Mouse (Mus musculus) lung, embryonic 15.5 days (tissue): ENCODE data around the gene Eif6. TPM values are rescaled to one million over a fixed set of nuclear protein-coding genes. Genes with fewer than 3 reads are reported as not detected.
A peak's percentile ranks its signal among the peaks of the same experiment; 100 is the strongest.
"Not testable (repeated sequence)": the region's sequence is repeated elsewhere in the genome, so short reads cannot be mapped to it uniquely, and the experiment has no call there.

Experiments used
- ATAC-seq: fragments of 200-750 bp; cut with Nextera tagmentation; 2 replicates; pipeline ENCODE4 v1.8.0; 2017; ENCODE audit warnings: moderate number of reproducible peaks, borderline replicate concordance; ENCODE audit not compliant: low FRiP score, low TSS enrichment; ENCODE audit errors: extremely low read depth
- H3K27ac ChIP-seq: fragments of 300-500 bp; sonication (generic); 2 replicates; pipeline ENCODE4 v1.5.1; 2015; ENCODE audit warnings: moderate library complexity, mild to moderate bottlenecking, inconsistent platforms
- H3K27me3 ChIP-seq: fragments of 300-500 bp; sonication (generic); 2 replicates; pipeline ENCODE4 v1.6.1; 2015; ENCODE audit warnings: inconsistent platforms
- H3K36me3 ChIP-seq: fragments of 300-500 bp; sonication (generic); 2 replicates; pipeline ENCODE4 v1.6.1; 2015; ENCODE audit warnings: inconsistent platforms
- H3K4me1 ChIP-seq: fragments of 300-500 bp; sonication (generic); 2 replicates; pipeline ENCODE4 v1.6.1; 2015; ENCODE audit warnings: inconsistent platforms
- H3K4me2 ChIP-seq: fragments of 300-500 bp; sonication (generic); 2 replicates; pipeline ENCODE4 v1.6.1; 2015; ENCODE audit warnings: inconsistent platforms, mild to moderate bottlenecking, moderate library complexity
- H3K4me3 ChIP-seq: fragments of 300-500 bp; sonication (generic); 2 replicates; pipeline ENCODE4 v1.5.1; 2015; ENCODE audit warnings: mild to moderate bottlenecking, inconsistent platforms
- H3K9ac ChIP-seq: fragments of 300-500 bp; sonication (generic); 2 replicates; pipeline ENCODE4 v1.6.1; 2015; ENCODE audit warnings: inconsistent platforms
- H3K9me3 ChIP-seq: fragments of 300-500 bp; sonication (generic); 2 replicates; pipeline ENCODE4 v1.6.1; 2016; ENCODE audit warnings: inconsistent platforms
- WGBS: fragments of 180-500 bp; shearing (Covaris S2); methylation state at CpG from one replicate; pipeline ENCODE4 v1.1.7; 2015; 5-methylcytosine and 5-hydroxymethylcytosine counted together
- polyA plus RNA-seq: library from polyadenylated mRNA; unstranded; fragments of >200 nt; fragmentation: Nextera tagmentation; extraction: Ambion mirVana; gene quantifications from 2 replicates; pipeline ENCODE4 v1.2.1, GENCODE M21; 2015

The Eif6 gene
- polyA plus RNA-seq, 1 experiment from 2014 or later, result 184 TPM

DNA sequence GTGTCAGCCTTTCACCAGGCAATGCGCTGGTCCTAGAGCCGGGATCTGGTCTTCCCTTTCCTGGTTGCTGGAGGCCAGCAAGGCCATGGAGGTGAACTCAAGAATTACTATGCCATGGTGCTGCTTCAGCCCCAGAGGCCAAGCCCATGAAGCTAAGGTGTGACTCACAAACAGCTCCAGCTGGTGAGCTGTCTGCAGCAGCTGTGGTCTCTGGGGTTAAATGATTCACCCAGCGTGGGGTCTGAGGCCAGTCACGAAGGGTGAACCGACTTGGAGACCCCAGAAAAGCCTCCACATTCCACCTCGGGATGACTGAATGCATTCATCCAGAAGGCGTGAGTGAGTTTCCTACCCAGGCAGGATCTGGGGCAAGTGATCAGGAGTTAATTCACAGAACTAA is 23.4 kb upstream of the Eif6 start:
- H3K4me2 ChIP-seq, result no peak overlapping the region
- H3K4me3 ChIP-seq, result no peak overlapping the region
- no peak for ATAC-seq
- H3K36me3 ChIP-seq, result peaks cover 26% of the 10 kb centered on the region
- H3K9ac ChIP-seq, result no peak overlapping the region
- H3K9me3 ChIP-seq, result no peaks in the 10 kb centered on the region
- H3K27ac ChIP-seq, result no peak overlapping the region
- WGBS, result 74% methylated on average over 7 of the region's 7 CpGs
- no peaks in the 10 kb centered on the region for H3K27me3 ChIP-seq
- H3K4me1 ChIP-seq, result no peaks in the 10 kb centered on the region

DNA sequence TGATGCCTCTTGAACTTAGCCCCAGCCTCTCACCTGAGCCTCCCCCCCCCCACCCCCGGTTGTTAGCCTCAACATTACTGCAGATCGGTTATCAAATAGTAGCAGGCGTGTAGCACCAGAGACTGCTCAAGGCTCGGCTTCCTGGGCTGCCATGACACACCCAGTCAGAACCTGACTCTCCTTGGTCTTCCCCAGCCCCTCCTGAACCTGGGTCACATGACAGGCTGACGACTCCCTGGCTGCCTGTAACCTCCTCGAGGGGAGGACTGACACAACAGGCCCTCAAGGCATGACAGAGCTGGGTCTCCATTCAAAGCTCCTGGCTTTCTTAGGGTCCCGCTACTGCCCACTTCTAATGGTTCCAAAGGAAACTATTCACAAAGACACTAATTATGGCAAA is 22.7 kb upstream of the Eif6 start:
- ATAC-seq, result no peak
- no peak overlapping the region for H3K9ac ChIP-seq

DNA sequence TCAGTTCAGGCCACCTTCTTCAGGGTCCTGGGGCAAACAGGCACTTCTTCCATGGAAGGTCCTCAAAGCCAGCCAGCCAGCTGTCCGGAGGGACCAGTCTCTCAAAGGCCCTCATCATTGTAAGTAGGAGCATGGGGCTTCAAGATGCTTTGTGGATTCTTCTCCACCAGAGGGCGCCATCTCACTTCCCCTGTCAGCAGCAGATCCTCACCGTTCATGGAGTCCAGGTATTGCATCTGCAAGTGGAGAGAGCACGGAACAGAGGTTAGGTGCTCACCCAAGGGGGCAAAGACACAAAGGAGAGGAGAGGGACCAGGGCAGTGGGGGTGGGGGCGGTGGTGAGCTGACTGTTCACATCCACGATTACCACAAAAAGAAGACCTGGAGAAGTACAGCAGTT is 21.6 kb upstream of the Eif6 start:
- Histone ChIP-seq H3K9me3 (no peaks in the 10 kb centered on the region), H3K36me3 (peaks cover 22% of the 10 kb centered on the region), H3K27me3 (no peaks in the 10 kb centered on the region), H3K27ac (no peak overlapping the region), H3K4me1 (no peaks in the 10 kb centered on the region), H3K4me3 (no peak overlapping the region), H3K4me2 (no peak overlapping the region), H3K9ac (no peak overlapping the region)
- WGBS, result 27% methylated on average over 6 of the region's 6 CpGs
- ATAC-seq, result 0 out of 2 replicates have a peak, but pooled peaks have one; percentile 8

More for the DNA sequence above, 22.7 kb upstream of the Eif6 start:
- no peak overlapping the region for H3K4me2 ChIP-seq
- peaks cover 26% of the 10 kb centered on the region for H3K36me3 ChIP-seq
- H3K27ac ChIP-seq, result no peak overlapping the region
- no peaks in the 10 kb centered on the region for H3K9me3 ChIP-seq
- H3K27me3 ChIP-seq, result no peaks in the 10 kb centered on the region
- 61% methylated on average over 7 of the region's 7 CpGs for WGBS
- H3K4me1 ChIP-seq, result no peaks in the 10 kb centered on the region
- H3K4me3 ChIP-seq, result no peak overlapping the region

DNA sequence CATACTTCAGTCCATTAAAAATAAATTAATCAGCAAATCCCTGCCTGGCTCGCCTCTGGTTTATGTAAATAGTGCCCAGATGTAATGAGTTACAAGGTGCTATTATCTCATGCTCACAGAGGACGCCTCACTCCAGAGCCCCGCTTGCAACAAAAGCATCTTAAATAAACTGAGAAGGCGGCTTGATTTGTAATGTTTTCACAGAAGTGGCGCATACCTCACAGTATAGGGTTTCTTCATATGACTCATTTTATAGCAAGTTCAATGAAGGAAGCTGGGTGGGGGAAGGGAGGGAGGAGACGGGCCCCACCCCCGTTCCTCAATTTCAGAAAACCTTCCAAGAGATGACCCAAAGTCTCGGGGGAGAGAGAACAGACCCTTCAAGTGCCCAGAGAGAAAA is 20.2 kb upstream of the Eif6 start:
- ATAC-seq, result no peak
- H3K36me3 ChIP-seq, result peaks cover 22% of the 10 kb centered on the region
- H3K9ac ChIP-seq, result no peak overlapping the region
- 71% methylated on average over 8 of the region's 8 CpGs for WGBS
- no peaks in the 10 kb centered on the region for H3K9me3 ChIP-seq
- H3K27ac ChIP-seq, result no peak overlapping the region
- H3K27me3 ChIP-seq, result no peaks in the 10 kb centered on the region
- H3K4me2 ChIP-seq, result no peak overlapping the region
- H3K4me1 ChIP-seq, result no peaks in the 10 kb centered on the region
- H3K4me3 ChIP-seq, result no peak overlapping the region

DNA sequence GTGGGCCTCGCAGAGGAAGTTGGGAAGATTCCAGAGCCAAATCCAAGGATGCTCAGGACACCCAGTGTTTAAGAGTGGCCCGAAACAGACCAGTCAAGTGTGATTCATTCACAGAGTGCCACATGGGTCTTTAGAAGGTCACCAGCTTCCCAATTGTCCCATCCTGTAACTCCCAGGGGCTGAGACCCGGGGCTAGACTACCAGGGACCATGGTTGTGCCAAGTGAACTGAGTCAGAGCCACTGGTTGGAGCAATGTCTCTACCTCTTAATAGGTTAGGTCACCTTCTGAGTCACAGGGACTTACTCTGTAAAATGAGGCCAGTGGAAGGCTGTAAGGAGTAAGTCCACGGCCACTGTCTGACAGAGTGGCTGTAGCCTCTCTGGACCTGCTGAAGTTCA is 12.2 kb upstream of the Eif6 start:
- H3K4me1 ChIP-seq, result no peaks in the 10 kb centered on the region
- ATAC-seq, result no peak
- H3K27me3 ChIP-seq, result no peaks in the 10 kb centered on the region; the same call in 1 of the 2 replicates
- WGBS, result 69% methylated on average over 4 of the region's 4 CpGs
- H3K9ac ChIP-seq, result no peak overlapping the region
- no peak overlapping the region for H3K4me3 ChIP-seq
- no peaks in the 10 kb centered on the region for H3K36me3 ChIP-seq
- H3K4me2 ChIP-seq, result no peak overlapping the region
- no peak overlapping the region for H3K27ac ChIP-seq
- H3K9me3 ChIP-seq, result no peaks in the 10 kb centered on the region

DNA sequence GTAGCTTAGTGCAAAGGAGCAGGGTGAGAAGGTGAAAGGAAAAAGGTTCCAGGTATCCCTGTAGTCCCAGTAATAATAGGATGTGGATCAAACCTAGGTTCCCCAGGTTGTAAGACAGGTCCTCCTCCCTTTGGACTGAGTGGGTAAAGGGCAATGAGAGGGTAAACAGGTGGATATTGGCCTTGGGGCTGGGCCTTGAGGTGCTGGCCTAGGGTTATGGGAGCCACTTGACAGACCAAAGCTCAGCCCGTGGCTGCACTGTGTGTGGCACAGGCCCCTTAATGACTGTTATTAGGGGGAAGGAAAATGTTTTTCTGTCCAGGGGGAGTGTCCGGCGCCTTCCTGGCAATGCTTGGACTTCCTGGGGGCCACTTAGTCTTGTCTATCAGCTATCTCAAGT is 11.2 kb upstream of the Eif6 start:
- H3K9ac ChIP-seq, result no peak overlapping the region
- H3K4me3 ChIP-seq, result no peak overlapping the region
- no peak overlapping the region for H3K4me2 ChIP-seq
- WGBS, result 37% methylated on average over 3 of the region's 3 CpGs
- no peaks in the 10 kb centered on the region for H3K4me1 ChIP-seq
- no peaks in the 10 kb centered on the region; the same call in 1 of the 2 replicates for H3K27me3 ChIP-seq
- no peaks in the 10 kb centered on the region for H3K9me3 ChIP-seq
- no peaks in the 10 kb centered on the region for H3K36me3 ChIP-seq
- ATAC-seq, result no peak
- no peak overlapping the region for H3K27ac ChIP-seq

DNA sequence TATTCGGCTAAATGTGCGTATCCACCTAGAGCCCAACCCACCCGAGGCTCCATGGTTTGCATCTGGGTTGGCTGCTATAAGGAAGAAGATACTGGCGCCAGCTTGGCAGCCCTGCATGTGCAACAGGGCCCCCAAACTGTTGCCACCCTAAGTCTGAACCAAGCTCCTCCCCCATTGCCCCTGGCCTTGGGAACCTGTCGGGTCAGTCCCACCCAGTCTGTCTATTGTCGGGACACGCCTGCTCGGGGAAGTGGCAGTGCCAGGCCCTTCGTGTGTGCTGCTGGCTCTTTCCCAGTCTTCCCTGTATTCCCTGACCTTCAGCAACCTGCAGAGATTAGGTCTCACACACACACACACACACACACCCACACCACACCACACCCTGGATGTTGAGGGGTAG is 8.0 kb upstream of the Eif6 start, which contains the start of gene Fam83c:
Fam83c (minus strand) TSS at position 123 of the 400 bp plus-strand sequence.
- no peak within 1 kb of the TSS for H3K4me2 ChIP-seq
- H3K9me3 ChIP-seq, result no peaks in the 10 kb centered on the region
- H3K27ac ChIP-seq, result no peak within 1 kb of the TSS
- no peak within 1 kb of the TSS for H3K9ac ChIP-seq
- WGBS, result 54% methylated on average over 9 of the region's 9 CpGs
- no peaks in the 10 kb centered on the region for H3K4me1 ChIP-seq
- no peaks in the 10 kb centered on the region; the same call in 1 of the 2 replicates for H3K27me3 ChIP-seq
- no peak for ATAC-seq
- no peaks in the 10 kb centered on the region for H3K36me3 ChIP-seq
- H3K4me3 ChIP-seq, result no peak within 1 kb of the TSS

DNA sequence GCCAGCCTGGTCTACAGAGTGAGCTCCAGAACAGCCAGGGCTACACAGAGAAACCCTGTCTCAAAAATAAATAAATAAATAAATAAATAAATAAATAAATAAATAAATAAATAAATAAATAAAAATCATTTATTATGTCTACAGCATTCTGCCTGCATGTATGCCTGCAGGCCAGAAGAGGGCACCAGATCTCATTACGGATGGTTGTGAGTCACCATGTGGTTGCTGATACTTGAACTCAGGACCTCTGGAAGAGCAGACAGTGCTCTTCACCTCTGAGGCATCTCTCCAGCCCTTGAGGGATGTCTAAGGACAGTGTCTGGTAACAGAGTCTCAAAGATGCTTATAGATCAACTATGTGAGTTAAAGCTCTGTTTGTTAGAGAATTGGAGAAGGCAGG is 5.4 kb upstream of the Eif6 start:
- not testable (repeated sequence) for H3K4me1 ChIP-seq, ATAC-seq
- WGBS, result 71% methylated on average over 1 of the region's 1 CpGs

DNA sequence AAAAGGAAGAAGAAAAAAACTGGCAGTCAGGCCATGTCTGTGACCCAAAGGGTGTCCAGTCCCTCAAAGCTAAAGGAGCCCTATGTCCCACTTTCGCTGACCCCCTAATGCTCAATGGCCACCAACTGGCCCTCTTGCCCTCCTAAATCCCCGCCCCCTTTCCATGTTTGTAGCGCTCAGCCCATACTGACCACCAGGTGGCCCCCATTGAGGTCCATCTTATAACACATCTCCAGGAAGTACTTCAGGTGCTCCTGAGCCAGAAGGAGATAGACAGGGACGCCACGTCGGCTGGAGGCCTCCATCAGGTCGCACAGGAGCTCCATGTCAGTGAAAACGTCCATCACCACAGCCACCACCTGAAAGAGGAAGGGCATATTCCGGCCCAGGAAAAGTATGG is 4.6 kb upstream of the Eif6 start:
- Histone ChIP-seq H3K4me3 (no peak overlapping the region), H3K4me1 (peaks cover 7% of the 10 kb centered on the region), H3K27me3 (no peaks in the 10 kb centered on the region; the same call in 1 of the 2 replicates), H3K9me3 (no peaks in the 10 kb centered on the region), H3K4me2 (no peak overlapping the region), H3K36me3 (no peaks in the 10 kb centered on the region), H3K27ac (no peak overlapping the region), H3K9ac (no peak overlapping the region)
- WGBS, result 49% methylated on average over 9 of the region's 9 CpGs
- no peak for ATAC-seq

More for the DNA sequence above, 5.4 kb upstream of the Eif6 start:
- H3K4me3 ChIP-seq, H3K27me3 ChIP-seq, H3K27ac ChIP-seq, H3K36me3 ChIP-seq, H3K9me3 ChIP-seq, H3K4me2 ChIP-seq, H3K9ac ChIP-seq: not testable (repeated sequence)

DNA sequence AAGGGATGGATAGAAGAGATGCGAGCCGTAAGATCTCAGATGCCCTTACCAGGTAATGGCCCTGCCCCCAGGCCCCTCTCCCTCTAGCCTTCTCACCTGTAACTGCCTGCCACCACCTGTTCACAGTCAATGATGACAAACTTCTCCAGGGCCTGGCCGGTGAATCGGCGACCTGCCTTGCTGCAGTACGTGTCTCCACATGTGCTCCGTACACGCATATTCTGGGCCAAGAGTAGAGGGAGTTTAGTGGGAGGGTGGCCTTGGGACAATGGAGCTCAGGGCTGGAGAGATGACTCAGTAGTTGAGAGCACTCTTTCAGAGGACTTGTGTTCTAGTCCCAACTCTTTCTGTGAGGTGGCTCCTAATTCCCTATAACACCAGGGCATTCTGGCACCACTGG is 4.1 kb upstream of the Eif6 start:
- WGBS, result 84% methylated on average over 8 of the region's 8 CpGs
- no peak overlapping the region for H3K4me2 ChIP-seq
- H3K4me3 ChIP-seq, result no peak overlapping the region
- H3K9ac ChIP-seq, result no peak overlapping the region
- H3K27me3 ChIP-seq, result no peaks in the 10 kb centered on the region; the same call in 1 of the 2 replicates
- H3K27ac ChIP-seq, result no peak overlapping the region
- ATAC-seq, result no peak
- H3K4me1 ChIP-seq, result peaks cover 9% of the 10 kb centered on the region
- H3K36me3 ChIP-seq, result no peaks in the 10 kb centered on the region
- H3K9me3 ChIP-seq, result no peaks in the 10 kb centered on the region

DNA sequence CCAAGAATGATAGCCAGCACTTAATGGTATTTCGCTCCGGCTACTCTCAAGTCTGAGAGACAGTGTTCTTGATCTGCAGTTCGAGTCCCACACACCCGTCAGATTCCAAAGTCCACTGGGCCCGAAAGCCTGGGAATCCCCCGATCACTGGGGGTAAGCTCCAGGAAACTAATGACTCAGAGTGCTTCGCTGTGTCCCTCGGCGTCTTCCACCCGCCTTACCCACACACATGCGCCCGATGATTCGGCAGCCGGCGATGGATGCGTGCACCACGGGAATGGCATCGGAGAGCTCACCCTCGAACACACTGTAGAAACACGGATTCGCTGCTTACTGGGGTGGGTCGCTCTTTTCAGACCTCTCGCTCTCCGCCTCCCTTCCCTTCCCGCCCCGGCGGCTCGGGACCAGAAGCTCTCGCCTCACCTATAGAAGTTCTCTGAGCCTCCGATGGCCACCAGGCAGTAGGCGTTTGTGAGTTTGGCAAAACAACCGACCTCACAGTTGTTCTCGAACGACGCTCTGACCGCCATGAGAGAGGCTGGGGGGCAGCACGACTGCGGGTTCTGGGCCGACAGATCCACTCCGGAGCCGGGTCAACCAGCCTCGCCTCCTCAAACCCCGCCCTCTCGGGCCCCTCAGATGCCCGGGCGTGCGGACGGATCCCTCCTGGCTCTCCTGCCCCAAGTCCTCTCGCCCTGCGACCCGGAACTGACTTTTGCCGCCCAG is 658 bp downstream of the Eif6 start:
- Histone ChIP-seq H3K27me3 (no peaks in the 10 kb centered on the region), H3K4me3 (peak overlapping the region; percentile 98), H3K4me2 (peak overlapping the region; percentile 84), H3K27ac (peak overlapping the region; percentile 86), H3K4me1 (peaks cover 19% of the 10 kb centered on the region), H3K9me3 (no peaks in the 10 kb centered on the region), H3K36me3 (peaks cover 28% of the 10 kb centered on the region), H3K9ac (peak overlapping the region; percentile 93)
- WGBS, result 1% methylated on average over 52 of the region's 52 CpGs
- no peak for ATAC-seq

DNA sequence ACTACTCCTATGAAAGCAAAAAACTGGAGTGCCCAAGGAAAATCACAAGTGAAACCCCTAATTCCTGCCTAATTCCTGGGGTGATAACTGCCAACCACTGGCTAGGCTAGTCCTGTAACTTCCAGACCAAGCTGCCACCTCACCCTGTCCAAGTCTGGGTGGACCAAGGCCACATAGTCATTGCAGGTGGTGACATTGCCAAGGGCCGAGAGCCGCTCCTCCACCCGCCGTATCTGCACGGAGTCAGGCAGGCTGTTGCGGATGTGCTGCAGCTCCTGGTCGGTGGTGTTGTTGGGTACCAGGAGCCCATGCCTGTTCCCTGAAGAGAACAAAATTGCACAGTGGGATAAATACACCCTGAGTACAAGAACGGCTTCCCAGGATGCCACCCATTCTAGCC is 3.0 kb downstream of the Eif6 start:
- Histone ChIP-seq H3K4me2 (no peak overlapping the region), H3K27me3 (no peaks in the 10 kb centered on the region), H3K4me1 (peaks cover 24% of the 10 kb centered on the region), H3K4me3 (no peak overlapping the region), H3K9ac (no peak overlapping the region), H3K9me3 (no peaks in the 10 kb centered on the region), H3K36me3 (peaks cover 40% of the 10 kb centered on the region), H3K27ac (no peak overlapping the region)
- WGBS, result 92% methylated on average over 8 of the region's 8 CpGs
- ATAC-seq, result no peak
